Mouse (Mus musculus) layer of hippocampus, postnatal 14 days (tissue): ENCODE measurements at regions not wholly inside any gene's neighbourhood (a gene's known extent, or its start where the extent isn't known, plus 50 kb on each side); places are given as distances from the start of the nearest gene placed in this dataset.
"Not testable (repeated sequence)": the region's sequence is repeated elsewhere in the genome, so short reads cannot be mapped to it uniquely, and the experiment has no call there.

ENCODE experiments used
- DNase-seq, 2 experiments: peaks; one replicate each; pipeline ENCODE4 v3.0.0; 2021 to 2022; ENCODE audit warnings: low spot score in 2 of 2, mixed read lengths in 1 of 2

DNA sequence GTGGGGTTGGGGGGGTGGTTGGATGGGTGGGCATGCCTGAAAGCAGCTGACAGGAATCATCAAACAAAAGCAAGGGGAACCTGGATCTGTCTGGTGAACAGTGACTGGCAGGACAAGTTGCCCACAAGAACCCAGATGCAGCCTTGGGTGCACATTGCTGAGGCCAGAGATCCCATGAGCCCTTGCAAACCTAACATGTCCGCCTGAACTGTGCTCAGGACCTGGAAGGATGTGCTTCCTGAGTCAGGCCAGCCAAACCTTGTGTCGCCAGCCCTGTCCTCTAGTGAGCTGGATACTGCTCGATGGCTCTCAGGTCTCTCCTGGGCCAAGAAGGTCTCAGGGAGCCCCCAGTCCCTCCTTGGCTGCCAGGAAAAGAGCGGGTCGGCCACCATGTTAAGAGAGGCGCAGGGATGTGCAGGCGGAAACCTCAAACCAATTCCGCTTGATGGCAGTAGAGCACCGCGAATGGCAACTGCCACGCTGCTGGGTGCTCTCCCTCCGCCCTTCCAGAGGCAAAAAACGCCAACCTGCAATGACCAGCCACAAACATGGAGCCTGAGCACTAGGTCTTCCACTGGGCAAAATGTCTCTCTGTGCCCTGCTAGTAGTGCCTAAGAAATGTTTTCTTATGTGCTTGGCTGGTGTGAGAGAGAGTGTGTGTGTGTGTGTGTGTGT, 140.2 kb downstream of the Pls3 start:
- DNase-seq, result peak in 1 of 2 experiments; percentile 90

- DNase-seq, result peak in 1 of 2 experiments; percentile 89
Observed at GRCm38 (mm10) chrX:75733651-75734050, 141.3 kb downstream of the Pls3 start.

GRCm38 (mm10) chrX:75729791-75730190, 145.2 kb downstream of the Pls3 start:
- peak in 1 of 2 experiments; percentile 57 for DNase-seq

GRCm38 (mm10) chrX:75728507-75728906, 146.5 kb downstream of the Pls3 start:
- DNase-seq, result peak in 1 of 2 experiments; percentile 58

- DNase-seq, result not testable (repeated sequence)
Observed at GRCm38 (mm10) chrX:75723542-75723941, 145.5 kb upstream of the Rab39b start.

- DNase-seq, result no peak
Observed at GRCm38 (mm10) chrX:75699949-75700348, 121.9 kb upstream of the Rab39b start.

DNA sequence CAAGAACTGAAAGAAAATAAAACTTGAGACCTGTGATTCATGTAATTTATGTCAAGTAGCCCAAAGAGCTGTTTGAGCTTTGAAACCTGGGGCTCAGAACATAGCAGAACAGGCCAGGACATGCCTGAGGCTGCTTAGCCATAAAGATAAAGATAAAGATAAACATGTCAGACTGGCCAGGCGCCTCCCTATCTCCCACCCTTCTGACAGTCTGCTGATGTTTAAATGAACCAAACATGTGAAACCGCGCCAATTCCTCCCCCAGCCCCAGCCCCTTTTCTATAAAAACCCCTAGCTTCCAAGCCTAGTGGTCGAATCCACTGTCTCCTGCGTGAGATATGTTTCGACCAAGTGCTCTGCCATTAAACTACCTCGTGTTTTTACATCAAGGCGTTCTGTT, 97.2 kb upstream of the Rab39b start:
- DNase-seq, result not testable (repeated sequence)

GRCm38 (mm10) chrX:75673920-75674665, 96.1 kb upstream of the Rab39b start:
- peak; percentile 95 to 99 for DNase-seq

- DNase-seq, result no peak
Observed at GRCm38 (mm10) chrX:75673586-75673919, 95.5 kb upstream of the Rab39b start.

GRCm38 (mm10) chrX:75672976-75673375, 94.9 kb upstream of the Rab39b start:
- peak; percentile 8 to 19 for DNase-seq

DNA sequence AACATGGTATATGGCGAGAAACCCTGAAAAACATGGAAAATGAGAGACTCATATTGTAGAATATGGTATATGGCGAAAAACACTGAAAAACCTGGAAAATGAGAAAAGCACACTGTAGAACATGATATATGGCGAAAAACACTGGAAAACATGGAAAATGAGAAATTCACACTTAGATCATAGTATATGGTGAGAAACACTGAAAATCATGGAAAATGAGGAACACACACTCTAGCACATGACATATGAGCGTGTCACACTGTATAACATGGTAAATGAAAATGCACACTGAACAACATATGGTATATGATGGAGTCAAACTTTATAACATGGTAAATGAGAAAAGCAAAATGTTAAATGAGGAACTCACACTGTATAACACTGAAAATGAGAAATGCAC, 89.6 kb upstream of the Rab39b start:
- DNase-seq, result no peak

DNA sequence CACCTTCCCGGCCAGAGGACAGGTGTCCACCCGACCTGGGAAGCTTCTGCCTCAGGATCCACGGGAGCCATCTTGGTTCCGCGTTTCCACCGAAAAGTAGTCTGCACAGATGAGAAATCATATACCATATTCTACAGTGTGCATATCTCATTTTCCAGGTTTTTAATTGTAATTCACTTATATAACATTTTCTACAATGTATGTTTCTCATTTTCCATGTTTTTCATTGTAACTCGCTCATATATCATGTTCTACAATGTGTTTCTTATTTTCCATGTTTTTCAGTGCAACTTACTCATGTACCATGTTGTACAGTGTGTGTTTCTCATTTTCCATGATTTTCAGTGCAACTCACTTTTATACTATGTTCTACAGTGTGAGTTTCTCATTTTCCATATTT, 65.4 kb upstream of the Rab39b start:
- DNase-seq, result no peak
